Mouse (Mus musculus) midbrain, embryonic 14.5 days (tissue): ENCODE results near the gene Ifne. TPM values are rescaled to one million over a fixed set of nuclear protein-coding genes. Genes with fewer than 3 reads are reported as not detected.

Experiments used
- ATAC-seq: fragments of 200-750 bp; cut with Nextera tagmentation; 2 replicates; pipeline ENCODE4 v1.8.0; 2017; ENCODE audit warnings: moderate number of reproducible peaks, moderate library complexity; ENCODE audit not compliant: low FRiP score, low TSS enrichment
- DNase-seq: peaks from one replicate; pipeline ENCODE4 v3.0.0-alpha.2; 2015
- H3K27ac ChIP-seq: fragments of 300-500 bp; sonication (generic); replicated peaks from 2 replicates; pipeline ENCODE4 v1.5.1; 2014; ENCODE audit warnings: mild to moderate bottlenecking, low read depth, low read length, moderate library complexity
- H3K27me3 ChIP-seq: fragments of 300-500 bp; sonication (generic); 2 replicates; pipeline ENCODE4 v1.6.1; 2014; ENCODE audit warnings: low read length, control low read depth, mixed read lengths; ENCODE audit not compliant: control insufficient read depth, insufficient read depth
- H3K36me3 ChIP-seq: fragments of 300-500 bp; sonication (generic); 2 replicates; pipeline ENCODE4 v1.6.1; 2014; ENCODE audit warnings: low read length, control low read depth; ENCODE audit not compliant: control insufficient read depth, insufficient read depth
- H3K4me1 ChIP-seq: fragments of 300-500 bp; sonication (generic); 2 replicates; pipeline ENCODE4 v1.6.1; 2014; ENCODE audit warnings: mild to moderate bottlenecking, antibody characterized with exemption, low read length, control low read depth; ENCODE audit not compliant: control insufficient read depth, insufficient read depth
- H3K4me2 ChIP-seq: fragments of 300-500 bp; sonication (generic); 2 replicates; pipeline ENCODE4 v1.6.1; 2014; ENCODE audit warnings: mild to moderate bottlenecking, low read length, moderate library complexity
- H3K4me3 ChIP-seq: fragments of 300-500 bp; sonication (generic); replicated peaks from 2 replicates; pipeline ENCODE4 v1.5.1; 2014; ENCODE audit warnings: low read depth, low read length
- H3K9ac ChIP-seq: fragments of 300-500 bp; sonication (generic); replicated peaks from 2 replicates; pipeline ENCODE4 v1.6.1; 2014; ENCODE audit warnings: mild to moderate bottlenecking, low read length, moderate library complexity
- H3K9me3 ChIP-seq: fragments of 300-500 bp; sonication (generic); 2 replicates; pipeline ENCODE4 v1.6.1; 2016; ENCODE audit warnings: low read length, control low read depth, mixed read lengths; ENCODE audit not compliant: control insufficient read depth
- WGBS: fragments of 180-500 bp; shearing (Covaris S2); extraction: QIAGEN DNeasy Blood & Tissue Kit; methylation state at CpG from one replicate; pipeline ENCODE4 v1.1.7; 2014; 5-methylcytosine and 5-hydroxymethylcytosine counted together
- polyA plus RNA-seq: library from polyadenylated mRNA; unstranded; fragments of >200 nt; fragmentation: Nextera tagmentation; extraction: Ambion mirVana; gene quantifications from 2 replicates; pipeline ENCODE4 v1.2.1, GENCODE M21; 2014

Ifne gene
- polyA plus RNA-seq, 1 experiment from 2014 or later = not detected

GRCm38 (mm10) chr4:88913984-88914383 lies 34.0 kb upstream of the Ifne start:
- no peak overlapping the region for H3K27ac ChIP-seq
- H3K36me3 ChIP-seq = no peaks in the 10 kb centered on the region
- no peak overlapping the region for H3K9ac ChIP-seq
- H3K4me1 ChIP-seq = no peaks in the 10 kb centered on the region
- DNase-seq (no peak), ATAC-seq (no peak)
- no peaks in the 10 kb centered on the region for H3K27me3 ChIP-seq
- no peak overlapping the region for H3K4me2 ChIP-seq
- no peak overlapping the region for H3K4me3 ChIP-seq
- WGBS = 90% methylated on average over 1 of the region's 1 CpGs
- H3K9me3 ChIP-seq = no peaks in the 10 kb centered on the region

- ATAC-seq = no peak
- no peak for DNase-seq
Measured at GRCm38 (mm10) chr4:88912882-88913281, 32.9 kb upstream of the Ifne start.

GRCm38 (mm10) chr4:88912187-88912586 lies 32.2 kb upstream of the Ifne start:
- DNase-seq (no peak), ATAC-seq (no peak)
- Histone ChIP-seq H3K27me3 (no peaks in the 10 kb centered on the region), H3K9ac (no peak overlapping the region), H3K4me3 (no peak overlapping the region), H3K36me3 (no peaks in the 10 kb centered on the region), H3K27ac (no peak overlapping the region), H3K4me2 (no peak overlapping the region), H3K4me1 (no peaks in the 10 kb centered on the region), H3K9me3 (no peaks in the 10 kb centered on the region)
- WGBS = 79% methylated on average over 9 of the region's 9 CpGs

More at GRCm38 (mm10) chr4:88912882-88913281, 32.9 kb upstream of the Ifne start:
- WGBS = 89% methylated on average over 2 of the region's 2 CpGs
- Histone ChIP-seq H3K27me3 (no peaks in the 10 kb centered on the region), H3K9ac (no peak overlapping the region), H3K4me1 (no peaks in the 10 kb centered on the region), H3K36me3 (no peaks in the 10 kb centered on the region), H3K9me3 (no peaks in the 10 kb centered on the region), H3K4me3 (no peak overlapping the region), H3K4me2 (no peak overlapping the region), H3K27ac (no peak overlapping the region)

- ATAC-seq = no peak
- no peak for DNase-seq
- Histone ChIP-seq H3K27me3 (no peaks in the 10 kb centered on the region), H3K4me1 (no peaks in the 10 kb centered on the region), H3K9me3 (no peaks in the 10 kb centered on the region), H3K9ac (no peak overlapping the region), H3K4me2 (no peak overlapping the region), H3K4me3 (no peak overlapping the region), H3K27ac (no peak overlapping the region), H3K36me3 (no peaks in the 10 kb centered on the region)
- WGBS = 89% methylated on average over 10 of the region's 10 CpGs
Measured at GRCm38 (mm10) chr4:88909600-88910534, 29.9 kb upstream of the Ifne start.

GRCm38 (mm10) chr4:88893201-88893754 lies 13.3 kb upstream of the Ifne start:
- Histone ChIP-seq H3K9me3 (no peaks in the 10 kb centered on the region), H3K4me1 (no peaks in the 10 kb centered on the region), H3K27ac (no peak overlapping the region), H3K9ac (no peak overlapping the region), H3K4me2 (no peak overlapping the region), H3K36me3 (no peaks in the 10 kb centered on the region), H3K4me3 (no peak overlapping the region), H3K27me3 (no peaks in the 10 kb centered on the region)
- DNase-seq (no peak), ATAC-seq (no peak)

GRCm38 (mm10) chr4:88888236-88888635 lies 8.2 kb upstream of the Ifne start:
- no peaks in the 10 kb centered on the region for H3K36me3 ChIP-seq
- H3K27ac ChIP-seq = no peak overlapping the region
- H3K4me3 ChIP-seq = no peak overlapping the region
- H3K4me2 ChIP-seq = no peak overlapping the region
- no peak for DNase-seq
- no peak for ATAC-seq
- H3K9ac ChIP-seq = no peak overlapping the region
- no peaks in the 10 kb centered on the region for H3K27me3 ChIP-seq
- H3K9me3 ChIP-seq = no peaks in the 10 kb centered on the region
- no peaks in the 10 kb centered on the region for H3K4me1 ChIP-seq

- H3K9me3 ChIP-seq = no peaks in the 10 kb centered on the region
- WGBS = 83% methylated on average over 4 of the region's 4 CpGs
- no peak overlapping the region for H3K4me2 ChIP-seq
- H3K9ac ChIP-seq = no peak overlapping the region
- DNase-seq (no peak), ATAC-seq (no peak)
- H3K27ac ChIP-seq = no peak overlapping the region
- H3K4me3 ChIP-seq = no peak overlapping the region
- H3K4me1 ChIP-seq = no peaks in the 10 kb centered on the region
- no peaks in the 10 kb centered on the region for H3K27me3 ChIP-seq
- H3K36me3 ChIP-seq = no peaks in the 10 kb centered on the region
Measured at GRCm38 (mm10) chr4:88878772-88879171, 1.2 kb downstream of the Ifne start.

GRCm38 (mm10) chr4:88878246-88878645 lies 1.8 kb downstream of the Ifne start:
- WGBS = 47% methylated on average over 10 of the region's 10 CpGs
- Histone ChIP-seq H3K27ac (no peak overlapping the region), H3K4me1 (no peaks in the 10 kb centered on the region), H3K9ac (no peak overlapping the region), H3K4me2 (no peak overlapping the region), H3K27me3 (no peaks in the 10 kb centered on the region), H3K4me3 (no peak overlapping the region), H3K36me3 (no peaks in the 10 kb centered on the region), H3K9me3 (no peaks in the 10 kb centered on the region)
- ATAC-seq = no peak
- no peak for DNase-seq

GRCm38 (mm10) chr4:88876520-88876919 lies 3.5 kb downstream of the Ifne start:
- Histone ChIP-seq H3K27me3 (no peaks in the 10 kb centered on the region), H3K27ac (no peak overlapping the region), H3K9ac (no peak overlapping the region), H3K36me3 (no peaks in the 10 kb centered on the region), H3K4me2 (no peak overlapping the region), H3K4me3 (no peak overlapping the region), H3K4me1 (no peaks in the 10 kb centered on the region), H3K9me3 (no peaks in the 10 kb centered on the region)
- no peak for ATAC-seq
- no peak for DNase-seq
- WGBS = 84% methylated on average over 4 of the region's 4 CpGs
